Mouse (Mus musculus): ENCODE results near the gene Tmem223. TPM values are rescaled to one million over a fixed set of nuclear protein-coding genes. Genes with fewer than 3 reads are reported as not detected.

Tmem223 gene
- polyA plus RNA-seq, 1 experiment from 2014 or later: 15.3 TPM

Other genes with a start within 250 kb of the Tmem223 start
- not detected for gene Slc22a8, start 179.7 kb upstream of the Tmem223 start, polyA plus RNA-seq (2014; fragmentation: Illumina TruSeq; extraction: RNeasy Lipid Tissue Mini Kit (QIAGEN cat#74804); ENCODE audit: low replicate concordance)
- not detected for gene Slc22a6, start 153.0 kb upstream of the Tmem223 start, polyA plus RNA-seq (2014; fragmentation: Illumina TruSeq; extraction: RNeasy Lipid Tissue Mini Kit (QIAGEN cat#74804); ENCODE audit: low replicate concordance)
- gene Chrm1, start 107.2 kb upstream of the Tmem223 start, polyA plus RNA-seq (2014; fragmentation: Illumina TruSeq; extraction: RNeasy Lipid Tissue Mini Kit (QIAGEN cat#74804); ENCODE audit: low replicate concordance): 0.15 TPM
- 206 TPM for gene Slc3a2, start 47.6 kb upstream of the Tmem223 start, polyA plus RNA-seq (2014; fragmentation: Illumina TruSeq; extraction: RNeasy Lipid Tissue Mini Kit (QIAGEN cat#74804); ENCODE audit: low replicate concordance)
- gene Wdr74, start 35.2 kb upstream of the Tmem223 start, polyA plus RNA-seq (2014; fragmentation: Illumina TruSeq; extraction: RNeasy Lipid Tissue Mini Kit (QIAGEN cat#74804); ENCODE audit: low replicate concordance): 3.9 TPM
- not detected for gene 1700092M07Rik, start 30.3 kb upstream of the Tmem223 start, polyA plus RNA-seq (2014; fragmentation: Illumina TruSeq; extraction: RNeasy Lipid Tissue Mini Kit (QIAGEN cat#74804); ENCODE audit: low replicate concordance)
- 85.9 TPM for gene Stx5a, start 29.6 kb upstream of the Tmem223 start, polyA plus RNA-seq (2014; fragmentation: Illumina TruSeq; extraction: RNeasy Lipid Tissue Mini Kit (QIAGEN cat#74804); ENCODE audit: low replicate concordance)
- 75.6 TPM for gene Nxf1, start 13.9 kb upstream of the Tmem223 start, polyA plus RNA-seq (2014; fragmentation: Illumina TruSeq; extraction: RNeasy Lipid Tissue Mini Kit (QIAGEN cat#74804); ENCODE audit: low replicate concordance)
- gene Tmem179b, start 3.5 kb downstream of the Tmem223 start, polyA plus RNA-seq (2014; fragmentation: Illumina TruSeq; extraction: RNeasy Lipid Tissue Mini Kit (QIAGEN cat#74804); ENCODE audit: low replicate concordance): 32.6 TPM
- not detected for gene Taf6l, start 15.4 kb downstream of the Tmem223 start, polyA plus RNA-seq (2014; fragmentation: Illumina TruSeq; extraction: RNeasy Lipid Tissue Mini Kit (QIAGEN cat#74804); ENCODE audit: low replicate concordance)
- gene Polr2g, start 27.6 kb downstream of the Tmem223 start, polyA plus RNA-seq (2014; fragmentation: Illumina TruSeq; extraction: RNeasy Lipid Tissue Mini Kit (QIAGEN cat#74804); ENCODE audit: low replicate concordance): 32.5 TPM
- not detected for gene Zbtb3, start 31.6 kb downstream of the Tmem223 start, polyA plus RNA-seq (2014; fragmentation: Illumina TruSeq; extraction: RNeasy Lipid Tissue Mini Kit (QIAGEN cat#74804); ENCODE audit: low replicate concordance)
- 99.3 TPM for gene Ttc9c, start 48.3 kb downstream of the Tmem223 start, polyA plus RNA-seq (2014; fragmentation: Illumina TruSeq; extraction: RNeasy Lipid Tissue Mini Kit (QIAGEN cat#74804); ENCODE audit: low replicate concordance)
- 130 TPM for gene Hnrnpul2, start 49.0 kb downstream of the Tmem223 start, polyA plus RNA-seq (2014; fragmentation: Illumina TruSeq; extraction: RNeasy Lipid Tissue Mini Kit (QIAGEN cat#74804); ENCODE audit: low replicate concordance)
- gene AC129217.1, start 58.8 kb downstream of the Tmem223 start, polyA plus RNA-seq (2014; fragmentation: Illumina TruSeq; extraction: RNeasy Lipid Tissue Mini Kit (QIAGEN cat#74804); ENCODE audit: low replicate concordance): 1.2 TPM
- gene Bscl2, start 66.5 kb downstream of the Tmem223 start, polyA plus RNA-seq (2014; fragmentation: Illumina TruSeq; extraction: RNeasy Lipid Tissue Mini Kit (QIAGEN cat#74804); ENCODE audit: low replicate concordance): 5.8 TPM
- not detected for gene Gng3, start 68.2 kb downstream of the Tmem223 start, polyA plus RNA-seq (2014; fragmentation: Illumina TruSeq; extraction: RNeasy Lipid Tissue Mini Kit (QIAGEN cat#74804); ENCODE audit: low replicate concordance)
- gene Lrrn4cl, start 79.8 kb downstream of the Tmem223 start, polyA plus RNA-seq (2014; fragmentation: Illumina TruSeq; extraction: RNeasy Lipid Tissue Mini Kit (QIAGEN cat#74804); ENCODE audit: low replicate concordance): 0.82 TPM
- gene Ubxn1, start 100.5 kb downstream of the Tmem223 start, polyA plus RNA-seq (2014; fragmentation: Illumina TruSeq; extraction: RNeasy Lipid Tissue Mini Kit (QIAGEN cat#74804); ENCODE audit: low replicate concordance): 7.1 TPM
- 1.8 TPM for gene Uqcc3, start 109.9 kb downstream of the Tmem223 start, polyA plus RNA-seq (2014; fragmentation: Illumina TruSeq; extraction: RNeasy Lipid Tissue Mini Kit (QIAGEN cat#74804); ENCODE audit: low replicate concordance)
- gene Lbhd1, start 112.7 kb downstream of the Tmem223 start, polyA plus RNA-seq (2014; fragmentation: Illumina TruSeq; extraction: RNeasy Lipid Tissue Mini Kit (QIAGEN cat#74804); ENCODE audit: low replicate concordance): 49.2 TPM
- gene Gm49403, start 112.9 kb downstream of the Tmem223 start, polyA plus RNA-seq (2014; fragmentation: Illumina TruSeq; extraction: RNeasy Lipid Tissue Mini Kit (QIAGEN cat#74804); ENCODE audit: low replicate concordance): not detected
- 12.1 TPM for gene 1810009A15Rik, start 117.9 kb downstream of the Tmem223 start, polyA plus RNA-seq (2014; fragmentation: Illumina TruSeq; extraction: RNeasy Lipid Tissue Mini Kit (QIAGEN cat#74804); ENCODE audit: low replicate concordance)
- not detected for gene Gm49416, start 117.9 kb downstream of the Tmem223 start, polyA plus RNA-seq (2014; fragmentation: Illumina TruSeq; extraction: RNeasy Lipid Tissue Mini Kit (QIAGEN cat#74804); ENCODE audit: low replicate concordance)
- 0.52 TPM for gene Ints5, start 122.0 kb downstream of the Tmem223 start, polyA plus RNA-seq (2014; fragmentation: Illumina TruSeq; extraction: RNeasy Lipid Tissue Mini Kit (QIAGEN cat#74804); ENCODE audit: low replicate concordance)
- gene Ganab, start 127.1 kb downstream of the Tmem223 start, polyA plus RNA-seq (2014; fragmentation: Illumina TruSeq; extraction: RNeasy Lipid Tissue Mini Kit (QIAGEN cat#74804); ENCODE audit: low replicate concordance): 74.1 TPM
- gene B3gat3, start 149.4 kb downstream of the Tmem223 start, polyA plus RNA-seq (2014; fragmentation: Illumina TruSeq; extraction: RNeasy Lipid Tissue Mini Kit (QIAGEN cat#74804); ENCODE audit: low replicate concordance): 18.6 TPM
- not detected for gene Rom1, start 158.4 kb downstream of the Tmem223 start, polyA plus RNA-seq (2014; fragmentation: Illumina TruSeq; extraction: RNeasy Lipid Tissue Mini Kit (QIAGEN cat#74804); ENCODE audit: low replicate concordance)
- 1.5 TPM for gene Eml3, start 158.6 kb downstream of the Tmem223 start, polyA plus RNA-seq (2014; fragmentation: Illumina TruSeq; extraction: RNeasy Lipid Tissue Mini Kit (QIAGEN cat#74804); ENCODE audit: low replicate concordance)
- 44.1 TPM for gene Mta2, start 170.9 kb downstream of the Tmem223 start, polyA plus RNA-seq (2014; fragmentation: Illumina TruSeq; extraction: RNeasy Lipid Tissue Mini Kit (QIAGEN cat#74804); ENCODE audit: low replicate concordance)
- 2.6 TPM for gene Tut1, start 182.9 kb downstream of the Tmem223 start, polyA plus RNA-seq (2014; fragmentation: Illumina TruSeq; extraction: RNeasy Lipid Tissue Mini Kit (QIAGEN cat#74804); ENCODE audit: low replicate concordance)
- 38.7 TPM for gene Eef1g, start 196.0 kb downstream of the Tmem223 start, polyA plus RNA-seq (2014; fragmentation: Illumina TruSeq; extraction: RNeasy Lipid Tissue Mini Kit (QIAGEN cat#74804); ENCODE audit: low replicate concordance)
- gene Ahnak, start 218.3 kb downstream of the Tmem223 start, polyA plus RNA-seq (2014; fragmentation: Illumina TruSeq; extraction: RNeasy Lipid Tissue Mini Kit (QIAGEN cat#74804); ENCODE audit: low replicate concordance): 33.7 TPM

Data from small intestine, adult 10 weeks (tissue).